Mouse (Mus musculus): ENCODE data around the gene Cep44.

Gene Cep44

GRCm38 (mm10) chr8:56550558-56551360 is at the start of gene Cep44, which contains the start of gene Fbxo8:
Gene Cep44, minus strand, starts transcription at chr8:56551047.
Gene Fbxo8, plus strand, starts transcription at chr8:56551090.
- DNase-seq: peak; percentile 56 to 71

GRCm38 (mm10) chr8:56591502-56591901 is 40.7 kb upstream of the Cep44 start:
- no peak for DNase-seq

DNA sequence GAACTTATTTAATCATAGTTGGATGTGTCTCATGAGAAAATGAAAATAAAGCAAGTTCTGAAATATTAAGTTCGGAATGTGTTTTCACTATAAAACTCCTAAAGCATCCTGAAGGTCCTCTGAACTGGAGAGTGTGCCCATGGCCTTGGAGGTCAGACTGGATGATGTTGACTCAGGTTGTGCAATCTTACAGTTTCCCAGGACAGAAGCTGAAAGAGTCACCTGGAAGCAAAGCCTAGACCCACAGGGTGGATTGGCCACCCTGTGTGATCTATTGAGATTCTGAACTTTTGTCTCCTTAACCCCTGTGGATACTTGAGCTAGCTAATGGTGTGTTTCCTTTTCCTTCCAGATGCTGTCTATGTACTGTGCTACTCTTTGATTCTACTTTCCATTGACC is 40.2 kb upstream of the Cep44 start:
- no peak for DNase-seq

- DNase-seq: no peak
Observed at GRCm38 (mm10) chr8:56589004-56589403, 38.2 kb upstream of the Cep44 start.

GRCm38 (mm10) chr8:56582841-56583240 is 32.0 kb upstream of the Cep44 start:
- DNase-seq: no peak

DNA sequence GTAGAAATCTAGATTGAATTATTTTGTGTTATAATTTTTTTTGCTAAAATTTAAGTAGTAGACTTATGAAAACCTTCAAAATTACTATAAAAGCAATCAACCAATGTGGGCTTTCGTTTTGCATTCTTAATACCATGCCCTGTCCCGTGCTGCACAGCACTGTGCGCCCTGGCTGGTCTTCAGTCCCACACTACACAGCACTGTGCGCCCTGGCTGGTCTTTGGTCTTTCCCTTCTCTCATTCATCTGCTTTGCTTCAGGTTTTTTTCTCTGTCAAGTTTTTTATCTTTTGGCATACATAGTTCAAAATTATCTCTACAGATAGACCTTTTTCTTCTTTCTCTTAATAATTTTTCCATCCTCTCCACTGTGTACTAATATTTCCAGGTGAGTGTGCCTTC is 30.1 kb upstream of the Cep44 start:
- DNase-seq: no peak

DNA sequence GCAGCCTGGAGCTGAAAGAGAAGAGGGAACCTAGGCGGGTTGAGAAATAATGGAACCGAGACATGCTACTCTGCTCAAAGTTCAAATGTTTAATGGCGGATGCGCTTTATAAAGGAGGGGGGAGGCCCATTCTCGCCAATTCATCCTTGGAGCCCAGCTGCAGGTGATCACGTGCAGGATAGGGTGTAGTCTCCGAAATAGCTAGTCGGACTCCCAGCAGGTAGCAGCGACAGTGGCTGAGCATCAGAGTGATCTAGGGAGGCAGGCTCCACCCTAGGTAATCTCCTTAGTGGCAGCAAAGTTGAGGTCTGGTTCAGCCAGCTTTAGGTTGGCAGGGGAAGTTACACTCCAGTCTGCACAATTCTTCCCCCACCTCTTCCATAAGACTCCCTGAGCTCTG is 16.0 kb upstream of the Cep44 start:
- DNase-seq: no peak

- no peak for DNase-seq
Observed at GRCm38 (mm10) chr8:56564399-56565047, 13.7 kb upstream of the Cep44 start.

- no peak for DNase-seq
Observed at GRCm38 (mm10) chr8:56552551-56553103, 1.8 kb upstream of the Cep44 start.

- no peak for DNase-seq
Observed at GRCm38 (mm10) chr8:56552045-56552444, 1.2 kb upstream of the Cep44 start.

- peak; percentile 65 to 85 for DNase-seq
Observed at GRCm38 (mm10) chr8:56551361-56551852, 560 bp upstream of the Cep44 start.

DNA sequence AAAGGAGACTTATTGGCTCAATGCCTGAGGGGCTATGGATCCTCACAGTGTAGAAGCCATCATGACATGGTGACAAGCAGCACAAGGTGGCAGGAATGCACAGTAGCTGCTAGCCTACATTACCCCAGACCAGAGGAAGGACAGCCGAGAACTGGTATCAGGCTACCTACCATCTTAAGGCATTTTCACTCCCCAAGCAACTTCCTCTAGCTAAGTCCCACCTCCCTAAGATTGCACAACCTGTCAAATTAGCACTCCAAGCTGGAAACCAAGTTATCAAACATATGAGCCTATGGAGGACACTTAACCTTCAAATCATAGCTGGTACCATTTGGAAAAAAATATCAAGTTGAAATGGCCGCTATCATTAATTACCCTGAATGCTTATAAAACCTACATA is 3.0 kb downstream of the Cep44 start:
- no peak for DNase-seq

DNA sequence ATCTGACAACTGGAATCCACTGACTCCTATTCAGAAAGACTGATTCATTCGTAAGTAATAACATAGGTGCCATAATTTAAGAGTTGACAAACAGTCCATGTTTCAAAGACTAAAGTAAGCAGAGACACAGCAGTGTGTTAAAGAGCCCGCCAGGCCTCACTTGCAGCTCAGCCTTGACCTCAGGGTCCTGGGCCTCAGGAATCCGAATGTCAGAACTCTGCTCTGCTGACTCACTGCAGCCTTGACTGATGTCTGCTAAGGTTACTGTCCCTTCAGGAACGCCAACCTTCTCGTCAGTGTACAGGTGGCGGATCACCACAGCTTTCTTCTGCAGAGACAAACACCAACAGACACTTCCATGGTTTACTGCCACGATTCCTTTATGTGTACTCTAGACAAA is 10.1 kb downstream of the Cep44 start:
- no peak for DNase-seq

GRCm38 (mm10) chr8:56530359-56530758 is 20.5 kb downstream of the Cep44 start:
- no peak for DNase-seq

DNA sequence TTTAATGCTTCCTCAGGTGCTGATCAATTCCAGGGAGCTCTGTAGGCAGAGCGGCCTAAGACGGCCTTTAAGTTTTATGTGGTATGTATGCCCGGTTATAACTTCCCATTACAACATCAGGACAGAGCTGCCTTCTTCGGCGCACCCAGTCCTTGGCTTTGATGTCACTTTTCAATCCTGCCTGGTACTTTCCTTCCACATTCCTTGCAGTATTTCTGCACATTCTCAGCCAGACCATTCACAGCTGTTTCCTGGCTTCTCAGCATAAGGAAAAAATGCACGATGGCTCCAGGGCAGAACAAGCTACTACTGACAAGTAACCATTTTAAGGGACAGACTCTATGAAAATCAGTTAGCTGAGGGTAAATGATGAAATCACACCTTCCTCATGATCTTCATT is 22.0 kb downstream of the Cep44 start:
- DNase-seq: no peak

- DNase-seq: no peak
Observed at GRCm38 (mm10) chr8:56521051-56521450, 29.8 kb downstream of the Cep44 start.

DNA sequence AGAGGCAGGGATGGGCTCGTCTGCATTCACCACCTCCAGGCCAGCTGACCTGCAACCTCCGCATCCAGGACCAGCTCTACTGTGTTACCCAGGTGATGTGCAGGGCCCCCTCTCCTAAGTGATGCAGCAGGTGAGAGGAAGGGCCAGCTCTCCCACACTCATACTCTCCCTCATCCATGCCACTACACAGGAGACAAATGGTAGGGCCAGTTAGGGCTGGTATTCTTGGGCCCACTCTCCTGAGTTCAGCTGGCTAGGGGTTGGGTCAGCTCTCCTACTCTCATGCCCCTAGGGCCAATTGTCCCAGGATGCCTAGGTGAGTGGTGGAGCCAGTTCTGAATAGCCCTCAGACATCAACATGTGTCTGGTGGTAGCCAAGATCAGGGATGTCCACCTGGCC is 30.6 kb downstream of the Cep44 start:
- no peak for DNase-seq

DNA sequence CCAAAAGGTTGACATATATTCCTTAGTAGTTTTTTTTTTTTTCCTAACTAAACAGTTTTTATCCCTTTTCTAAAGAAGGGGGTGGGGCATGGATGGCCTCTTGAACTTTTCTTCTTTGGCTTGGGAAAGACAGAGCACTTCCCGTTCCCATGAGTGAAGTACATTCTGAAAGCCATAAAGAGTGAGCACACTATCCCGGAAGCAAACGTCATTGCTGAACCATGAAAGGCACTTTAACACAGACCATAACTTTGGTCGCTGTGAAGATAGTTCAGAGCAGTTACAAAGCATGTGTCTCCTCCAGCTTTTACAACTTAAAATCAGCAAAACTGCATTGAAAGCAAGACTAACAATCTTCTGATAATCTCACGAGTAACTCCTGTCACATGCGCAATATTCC is 32.0 kb downstream of the Cep44 start:
- no peak for DNase-seq

DNA sequence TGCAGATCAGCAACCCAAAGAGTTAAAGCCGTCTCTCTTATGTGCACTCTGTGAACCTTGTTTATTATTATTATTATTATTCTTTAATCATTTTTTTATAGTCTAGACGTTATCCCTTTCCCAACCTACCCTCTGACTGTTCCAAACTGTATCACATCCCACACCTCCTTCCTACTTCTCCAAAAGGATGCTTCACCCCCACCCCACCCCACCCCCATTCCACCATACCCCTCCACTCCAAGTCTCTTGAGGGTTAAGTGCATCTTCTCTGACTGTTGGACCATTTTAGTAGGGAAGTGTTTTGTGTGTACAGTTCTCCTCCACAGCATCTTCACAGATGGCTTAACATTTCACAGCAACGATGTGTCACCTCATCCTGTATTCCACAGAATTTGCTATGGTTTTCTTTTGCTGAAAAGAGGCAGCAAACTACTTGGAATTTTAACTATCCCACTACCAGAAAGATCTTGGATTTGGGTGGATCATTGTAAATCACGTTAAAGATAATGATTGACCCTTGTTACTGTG is 41.8 kb downstream of the Cep44 start:
- no peak for DNase-seq

GRCm38 (mm10) chr8:56508318-56508951 is 42.4 kb downstream of the Cep44 start:
- no peak for DNase-seq

DNA sequence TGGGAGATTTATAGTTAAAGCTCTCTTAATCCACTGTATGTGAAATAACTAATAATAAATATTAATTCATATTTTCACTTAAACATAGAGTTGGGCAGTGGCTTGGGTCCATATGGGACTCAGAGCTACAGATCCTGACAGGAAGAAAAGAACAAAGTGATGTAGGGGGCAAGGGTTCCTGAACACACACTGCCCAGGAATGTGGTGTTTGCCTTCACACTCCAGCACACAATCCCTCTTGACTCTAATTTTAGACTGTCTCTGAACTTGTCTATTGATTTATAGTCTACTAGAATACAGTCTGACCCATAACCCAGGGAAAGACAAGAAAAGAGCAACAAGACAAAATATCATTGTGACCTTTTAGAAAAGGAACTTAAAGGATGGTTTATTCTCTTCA is 48.9 kb downstream of the Cep44 start:
- DNase-seq: no peak

DNA sequence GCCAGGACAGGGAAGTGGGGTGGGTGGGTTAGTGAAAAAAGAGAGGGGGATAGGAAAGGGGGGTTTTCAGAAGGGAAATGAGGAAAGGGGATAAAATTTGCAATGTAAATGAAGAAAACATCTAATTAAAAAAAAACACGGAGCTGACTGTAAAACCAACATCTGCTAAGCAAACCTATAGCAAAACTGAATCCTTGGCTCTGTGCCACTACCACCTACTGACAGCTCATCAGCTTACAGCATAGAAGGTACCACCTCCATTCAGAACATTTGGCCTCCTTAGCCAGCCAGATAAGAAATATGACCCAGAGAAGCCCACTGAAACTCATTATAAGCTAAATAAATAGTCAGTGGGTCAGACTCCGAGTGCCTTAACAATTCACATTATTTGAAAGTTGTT is 61.4 kb downstream of the Cep44 start:
- no peak for DNase-seq

DNA sequence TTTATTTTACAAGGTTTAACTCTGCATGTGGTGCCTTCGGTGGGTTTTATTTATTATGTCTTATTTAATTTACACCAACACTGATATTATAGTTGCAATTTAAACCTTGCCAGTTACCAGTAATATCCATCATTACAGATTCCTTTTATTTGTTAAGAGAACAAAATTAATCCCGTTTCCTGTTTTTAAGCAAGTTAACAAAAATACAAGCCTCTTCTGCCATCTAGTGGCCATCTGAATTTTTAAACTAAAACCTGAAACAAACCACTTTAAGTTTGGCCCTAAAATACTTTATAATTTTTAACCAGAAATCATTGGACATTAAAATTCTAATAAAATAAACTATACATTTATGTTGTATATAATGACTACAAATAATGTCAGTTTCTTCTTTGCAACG is 64.8 kb downstream of the Cep44 start:
- DNase-seq: no peak
